Mouse (Mus musculus) hindbrain, embryonic 12.5 days (tissue): ENCODE data around the gene Gtf2h1. TPM values are rescaled to one million over a fixed set of nuclear protein-coding genes. Genes with fewer than 3 reads are reported as not detected.
A peak's percentile ranks its signal among the peaks of the same experiment; 100 is the strongest.

ENCODE experiments used
- ATAC-seq: fragments of 200-750 bp; cut with Nextera tagmentation; 2 replicates; pipeline ENCODE4 v1.8.0; 2017; ENCODE audit warnings: moderate TSS enrichment; ENCODE audit not compliant: low FRiP score
- H3K27ac ChIP-seq: fragments of 300-500 bp; sonication (generic); 2 replicates; pipeline ENCODE4 v1.5.1; 2016; ENCODE audit warnings: mild to moderate bottlenecking
- H3K27me3 ChIP-seq: fragments of 300-500 bp; sonication (generic); 2 replicates; pipeline ENCODE4 v1.6.1; 2016; ENCODE audit warnings: mild to moderate bottlenecking
- H3K36me3 ChIP-seq: fragments of 300-500 bp; sonication (generic); 2 replicates; pipeline ENCODE4 v1.6.1; 2016; ENCODE audit warnings: mild to moderate bottlenecking
- H3K4me1 ChIP-seq: fragments of 300-500 bp; sonication (generic); 2 replicates; pipeline ENCODE4 v1.6.1; 2016
- H3K4me2 ChIP-seq: fragments of 300-500 bp; sonication (generic); replicated peaks from 2 replicates; pipeline ENCODE4 v1.6.1; 2016; ENCODE audit warnings: mild to moderate bottlenecking
- H3K4me3 ChIP-seq: fragments of 300-500 bp; sonication (generic); 2 replicates; pipeline ENCODE4 v1.5.1; 2016; ENCODE audit warnings: mild to moderate bottlenecking
- H3K9ac ChIP-seq: fragments of 300-500 bp; sonication (generic); 2 replicates; pipeline ENCODE4 v1.6.1; 2016; ENCODE audit warnings: mild to moderate bottlenecking, moderate library complexity
- H3K9me3 ChIP-seq: fragments of 300-500 bp; sonication (generic); replicated peaks from 2 replicates; pipeline ENCODE4 v1.6.1; 2016; ENCODE audit warnings: mild to moderate bottlenecking
- WGBS: fragments of 180-500 bp; shearing (Covaris S2); methylation state at CpG from one replicate; pipeline ENCODE4 v1.1.7; 2016; 5-methylcytosine and 5-hydroxymethylcytosine counted together
- polyA plus RNA-seq: library from polyadenylated mRNA; unstranded; fragments of >200 nt; fragmentation: Nextera tagmentation; extraction: Ambion mirVana; gene quantifications from 2 replicates; pipeline ENCODE4 v1.2.1, GENCODE M21; 2016

Gene Gtf2h1
- polyA plus RNA-seq, 1 experiment from 2014 or later: 47.8 TPM

GRCm38 (mm10) chr7:46845211-46845977 is 49.5 kb downstream of the Gtf2h1 start:
- Histone ChIP-seq H3K4me3 (peak overlapping the region; percentile 75), H3K27ac (peak overlapping the region; percentile 84), H3K4me2 (peak overlapping the region; percentile 95), H3K27me3 (peaks cover 10% of the 10 kb centered on the region; the same call in 1 of the 2 replicates), H3K9ac (peak overlapping the region; percentile 89), H3K36me3 (peaks cover 22% of the 10 kb centered on the region), H3K4me1 (peaks cover 12% of the 10 kb centered on the region), H3K9me3 (no peaks in the 10 kb centered on the region)
- under 1% methylated on average over 51 of the region's 51 CpGs for WGBS
- peak; percentile 86 for ATAC-seq

GRCm38 (mm10) chr7:46845978-46846485 is 50.1 kb downstream of the Gtf2h1 start:
- Histone ChIP-seq H3K36me3 (peaks cover 25% of the 10 kb centered on the region), H3K4me1 (peaks cover 12% of the 10 kb centered on the region), H3K27me3 (peaks cover 10% of the 10 kb centered on the region; the same call in 1 of the 2 replicates), H3K9ac (peak overlapping the region; percentile 89), H3K4me3 (peak overlapping the region; percentile 75), H3K4me2 (peak overlapping the region; percentile 95), H3K9me3 (no peaks in the 10 kb centered on the region), H3K27ac (peak overlapping the region; percentile 84)
- peak; percentile 6; the same call in 1 of the 2 replicates for ATAC-seq
- under 1% methylated on average over 36 of the region's 36 CpGs for WGBS

GRCm38 (mm10) chr7:46846486-46847244 is 50.8 kb downstream of the Gtf2h1 start:
- peak overlapping the region; percentile 75 for H3K4me3 ChIP-seq
- peaks cover 31% of the 10 kb centered on the region for H3K36me3 ChIP-seq
- peak overlapping the region; percentile 89 for H3K9ac ChIP-seq
- H3K27ac ChIP-seq: peak overlapping the region; percentile 84
- under 1% methylated on average over 28 of the region's 28 CpGs for WGBS
- H3K4me1 ChIP-seq: peaks cover 12% of the 10 kb centered on the region
- ATAC-seq: peak; percentile 42
- H3K27me3 ChIP-seq: 0 out of 2 replicates have a peak, but pooled peaks cover 5% of the 10 kb centered on the region
- H3K9me3 ChIP-seq: no peaks in the 10 kb centered on the region
- H3K4me2 ChIP-seq: peak overlapping the region; percentile 95

GRCm38 (mm10) chr7:46849287-46849686 is 53.4 kb downstream of the Gtf2h1 start:
- H3K27ac ChIP-seq: no peak overlapping the region
- no peak for ATAC-seq
- H3K9ac ChIP-seq: no peak overlapping the region
- 67% methylated on average over 5 of the region's 5 CpGs for WGBS
- peaks cover 56% of the 10 kb centered on the region for H3K36me3 ChIP-seq
- no peak overlapping the region for H3K4me3 ChIP-seq
- H3K9me3 ChIP-seq: no peaks in the 10 kb centered on the region
- no peak overlapping the region for H3K4me2 ChIP-seq
- no peaks in the 10 kb centered on the region for H3K27me3 ChIP-seq
- peaks cover 12% of the 10 kb centered on the region for H3K4me1 ChIP-seq

- Histone ChIP-seq H3K4me3 (no peak overlapping the region), H3K36me3 (peaks cover 72% of the 10 kb centered on the region)
Measured at GRCm38 (mm10) chr7:46851026-46851425, 55.1 kb downstream of the Gtf2h1 start.

GRCm38 (mm10) chr7:46852666-46853065 is 56.8 kb downstream of the Gtf2h1 start:
- Histone ChIP-seq H3K9me3 (no peaks in the 10 kb centered on the region), H3K4me1 (no peaks in the 10 kb centered on the region), H3K9ac (no peak overlapping the region), H3K27ac (no peak overlapping the region), H3K4me3 (no peak overlapping the region), H3K4me2 (no peak overlapping the region), H3K27me3 (no peaks in the 10 kb centered on the region), H3K36me3 (peaks cover 72% of the 10 kb centered on the region)
- no peak for ATAC-seq
- WGBS: 94% methylated on average over 1 of the region's 1 CpGs

More at GRCm38 (mm10) chr7:46851026-46851425, 55.1 kb downstream of the Gtf2h1 start:
- Histone ChIP-seq H3K27me3 (no peaks in the 10 kb centered on the region), H3K9ac (no peak overlapping the region), H3K9me3 (no peaks in the 10 kb centered on the region), H3K4me1 (peaks cover 7% of the 10 kb centered on the region), H3K27ac (no peak overlapping the region), H3K4me2 (no peak overlapping the region)
- no peak for ATAC-seq
- 56% methylated on average over 7 of the region's 7 CpGs for WGBS

GRCm38 (mm10) chr7:46853365-46853764 is 57.5 kb downstream of the Gtf2h1 start:
- H3K4me2 ChIP-seq: no peak overlapping the region
- H3K9me3 ChIP-seq: no peaks in the 10 kb centered on the region
- ATAC-seq: no peak
- no peaks in the 10 kb centered on the region for H3K4me1 ChIP-seq
- 93% methylated on average over 9 of the region's 9 CpGs for WGBS
- H3K4me3 ChIP-seq: no peak overlapping the region
- H3K36me3 ChIP-seq: peaks cover 70% of the 10 kb centered on the region
- no peak overlapping the region for H3K27ac ChIP-seq
- H3K27me3 ChIP-seq: no peaks in the 10 kb centered on the region
- no peak overlapping the region for H3K9ac ChIP-seq

- Histone ChIP-seq H3K4me1 (no peaks in the 10 kb centered on the region), H3K36me3 (peaks cover 47% of the 10 kb centered on the region), H3K4me3 (no peak overlapping the region), H3K9ac (no peak overlapping the region), H3K4me2 (no peak overlapping the region), H3K9me3 (no peaks in the 10 kb centered on the region), H3K27me3 (no peaks in the 10 kb centered on the region), H3K27ac (no peak overlapping the region)
- ATAC-seq: no peak
- whole genome bisulfite sequencing: 71% methylated on average over 7 of the region's 7 CpGs
Measured at GRCm38 (mm10) chr7:46855866-46856560, 60.1 kb downstream of the Gtf2h1 start.

- no peak for ATAC-seq
- Histone ChIP-seq H3K4me2 (no peak overlapping the region), H3K9me3 (no peaks in the 10 kb centered on the region), H3K27ac (no peak overlapping the region), H3K9ac (no peak overlapping the region), H3K4me1 (no peaks in the 10 kb centered on the region), H3K36me3 (peaks cover 34% of the 10 kb centered on the region), H3K4me3 (no peak overlapping the region), H3K27me3 (no peaks in the 10 kb centered on the region)
- WGBS: 76% methylated on average over 9 of the region's 9 CpGs
Measured at GRCm38 (mm10) chr7:46857436-46857835, 61.5 kb downstream of the Gtf2h1 start.

- Histone ChIP-seq H3K27ac (no peak overlapping the region), H3K27me3 (no peaks in the 10 kb centered on the region), H3K4me2 (no peak overlapping the region), H3K9me3 (no peaks in the 10 kb centered on the region), H3K9ac (no peak overlapping the region), H3K4me3 (no peak overlapping the region), H3K4me1 (no peaks in the 10 kb centered on the region), H3K36me3 (peaks cover 19% of the 10 kb centered on the region)
- WGBS: 63% methylated on average over 6 of the region's 6 CpGs
- no peak for ATAC-seq
Measured at GRCm38 (mm10) chr7:46859031-46859430, 63.1 kb downstream of the Gtf2h1 start.

- no peaks in the 10 kb centered on the region for H3K27me3 ChIP-seq
- H3K4me1 ChIP-seq: no peaks in the 10 kb centered on the region
- H3K27ac ChIP-seq: no peak within 1 kb of the TSS
- H3K36me3 ChIP-seq: no peaks in the 10 kb centered on the region
- no peak within 1 kb of the TSS for H3K4me2 ChIP-seq
- no peak within 1 kb of the TSS for H3K4me3 ChIP-seq
- H3K9ac ChIP-seq: no peak within 1 kb of the TSS
- WGBS: 38% methylated on average over 10 of the region's 10 CpGs
- no peaks in the 10 kb centered on the region for H3K9me3 ChIP-seq
- no peak for ATAC-seq
Measured at GRCm38 (mm10) chr7:46860996-46861395, 65.1 kb downstream of the Gtf2h1 start, which contains the start of gene Ldhc. Gene Ldhc (plus strand): TSS chr7:46861203.

- 83% methylated on average over 4 of the region's 4 CpGs for WGBS
- no peak overlapping the region for H3K4me2 ChIP-seq
- no peaks in the 10 kb centered on the region for H3K9me3 ChIP-seq
- no peak overlapping the region for H3K27ac ChIP-seq
- H3K9ac ChIP-seq: no peak overlapping the region
- H3K4me3 ChIP-seq: no peak overlapping the region
- no peaks in the 10 kb centered on the region for H3K36me3 ChIP-seq
- ATAC-seq: no peak
- no peaks in the 10 kb centered on the region for H3K27me3 ChIP-seq
- H3K4me1 ChIP-seq: no peaks in the 10 kb centered on the region
Measured at GRCm38 (mm10) chr7:46871988-46872387, 76.1 kb downstream of the Gtf2h1 start.
